Comparison of ENCODE assay signal across 13 mouse cellular contexts in the genomic region with DNA sequence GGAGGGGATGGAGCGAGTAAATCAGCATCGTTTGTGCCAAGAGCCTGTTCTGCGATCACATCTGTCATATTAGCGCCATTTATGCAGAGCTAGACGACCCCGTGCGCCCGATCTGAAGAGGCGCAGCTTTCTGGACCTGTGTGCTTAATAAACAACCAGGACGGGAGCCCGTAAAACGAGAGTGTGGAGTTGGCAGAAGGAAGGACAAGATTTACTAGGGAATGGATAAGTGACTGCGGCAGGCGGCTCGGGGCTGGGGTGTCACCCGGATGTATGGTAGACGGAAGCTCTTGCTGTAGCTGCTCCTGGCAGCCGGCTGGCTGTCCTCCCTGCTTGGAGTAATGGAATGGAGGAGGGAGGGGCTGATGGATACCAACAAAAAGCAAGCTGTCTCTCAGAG.
A peak's percentile ranks its signal among the peaks of the same experiment; 100 is the strongest.
DNase-seq lines count a peak whose midpoint lies in the region; ATAC-seq and TF ChIP-seq lines count a peak whose summit lies in the region.
"Had no signal": no experiment of that assay in that cellular context is flagged by ENCODE, and none has a peak within 500 bp of the region (broad histone marks: within the 10 kb centered on the region; RNA-seq: fewer than 3 reads in every experiment).

No protein-coding gene starts in this region.

- no peak overlapping the region for H3K9ac ChIP-seq in kidney, postnatal 0 days (ENCODE audit: low read depth, low read length)
- H3K9ac ChIP-seq in forebrain, embryonic 15.5 days (replicated peaks): no peak overlapping the region
- H3K9ac ChIP-seq in limb, embryonic 14.5 days (ENCODE audit: low read depth, low read length, severe bottlenecking): no peak overlapping the region
- no peak overlapping the region for H3K9ac ChIP-seq in liver, embryonic 12.5 days
- H3K9ac ChIP-seq: heart, embryonic 15.5 days; liver, embryonic 13.5 days had no signal

- 10% methylated on average over 18 of the region's 18 CpGs for WGBS in kidney, postnatal 0 days
- 41% methylated on average over 18 of the region's 18 CpGs for WGBS in forebrain, embryonic 15.5 days
- 19% methylated on average over 18 of the region's 18 CpGs for WGBS in limb, embryonic 14.5 days
- 62% methylated on average over 18 of the region's 18 CpGs for WGBS in liver, embryonic 12.5 days (ENCODE audit: insufficient replicate concordance)

- no peak for ATAC-seq in kidney, postnatal 0 days (replicated peaks; ENCODE audit: low FRiP score, low read depth)
- ATAC-seq in forebrain, embryonic 15.5 days (replicated peaks): peak; percentile 46
- ATAC-seq in limb, embryonic 14.5 days (ENCODE audit: low FRiP score, low read depth): no peak
- no peak for ATAC-seq in liver, embryonic 12.5 days

- peak; percentile 55 for DNase-seq in kidney, postnatal 0 days (ENCODE audit: low spot score)
- no peak for DNase-seq in kidney, postnatal 36 days
- no peak for DNase-seq in limb, embryonic 14.5 days (ENCODE audit: low spot score)
- DNase-seq in right cerebral cortex, postnatal 10 days (ENCODE audit: low spot score in 2 of 2): no peak
- no peak for DNase-seq in heart, postnatal 14 days
- DNase-seq: cerebellum, postnatal 36 days; liver, embryonic 13.5 days; thymus, adult 18-20 months had no signal

- H3K4me1 ChIP-seq in kidney, postnatal 0 days (replicated peaks; ENCODE audit: insufficient read depth, low read length): peaks cover 7% of the 10 kb centered on the region; the same call in 1 of the 2 replicates
- H3K4me1 ChIP-seq in E14TG2a.4 (replicated peaks; ENCODE audit: low read depth, low read length): peaks cover 31% of the 10 kb centered on the region
- peaks cover 42% of the 10 kb centered on the region for H3K4me1 ChIP-seq in forebrain, embryonic 15.5 days
- H3K4me1 ChIP-seq in limb, embryonic 14.5 days (ENCODE audit: control insufficient read depth, insufficient read depth, low read length): no peaks in the 10 kb centered on the region
- H3K4me1 ChIP-seq in liver, embryonic 12.5 days: no peaks in the 10 kb centered on the region
- H3K4me1 ChIP-seq: liver, embryonic 13.5 days had no signal

- no peak for TF ChIP-seq POLR2A in limb, embryonic 14.5 days (IDR thresholded peaks at IDR 0.05; ENCODE audit: borderline replicate concordance, extremely low read depth, insufficient read depth, insufficient read length)

- TF ChIP-seq CTCF in kidney, postnatal 0 days (IDR thresholded peaks at IDR 0.05; ENCODE audit: low read depth): 0 out of 2 replicates have a peak, but pooled peaks have one; percentile 7
- TF ChIP-seq CTCF in E14TG2a.4 (conservative IDR thresholded peaks at IDR 0.05; ENCODE audit: low read length): no peak

- H3K9me3 ChIP-seq in kidney, postnatal 0 days (replicated peaks; ENCODE audit: low read length): no peaks in the 10 kb centered on the region
- H3K9me3 ChIP-seq in E14TG2a.4 (ENCODE audit: low read length): no peaks in the 10 kb centered on the region
- H3K9me3 ChIP-seq in forebrain, embryonic 15.5 days: no peaks in the 10 kb centered on the region
- no peaks in the 10 kb centered on the region for H3K9me3 ChIP-seq in limb, embryonic 14.5 days (ENCODE audit: control insufficient read depth, low read length)
- H3K9me3 ChIP-seq in liver, embryonic 12.5 days (replicated peaks): no peaks in the 10 kb centered on the region
- H3K9me3 ChIP-seq: heart, embryonic 15.5 days; liver, embryonic 13.5 days had no signal

- H3K4me3 ChIP-seq in kidney, postnatal 0 days (replicated peaks; ENCODE audit: low read depth, low read length): no peak overlapping the region
- peak overlapping the region; percentile 41 for H3K4me3 ChIP-seq in E14TG2a.4 (replicated peaks; ENCODE audit: low read length)
- H3K4me3 ChIP-seq in forebrain, embryonic 15.5 days: no peak overlapping the region
- H3K4me3 ChIP-seq in limb, embryonic 14.5 days (replicated peaks; ENCODE audit: low read length): no peak overlapping the region
- H3K4me3 ChIP-seq in liver, embryonic 12.5 days: no peak overlapping the region
- H3K4me3 ChIP-seq: heart, embryonic 15.5 days; layer of hippocampus, adult 2 months; liver, embryonic 13.5 days had no signal

- peak overlapping the region; percentile 27 for H3K4me2 ChIP-seq in kidney, postnatal 0 days (ENCODE audit: low read length)
- H3K4me2 ChIP-seq in forebrain, embryonic 15.5 days (replicated peaks): no peak overlapping the region; the same call in 1 of the 2 replicates
- H3K4me2 ChIP-seq in limb, embryonic 14.5 days (replicated peaks; ENCODE audit: low read depth, low read length, severe bottlenecking): 0 out of 2 replicates have a peak overlapping the region, but pooled peaks have one; percentile 3
- H3K4me2 ChIP-seq in liver, embryonic 12.5 days: no peak overlapping the region
- H3K4me2 ChIP-seq: heart, embryonic 15.5 days; liver, embryonic 13.5 days had no signal

- H3K36me3 ChIP-seq in kidney, postnatal 0 days (ENCODE audit: insufficient read depth, low read length): no peaks in the 10 kb centered on the region
- H3K36me3 ChIP-seq in E14TG2a.4 (ENCODE audit: insufficient read depth, low read length): no peaks in the 10 kb centered on the region
- H3K36me3 ChIP-seq in forebrain, embryonic 15.5 days: no peaks in the 10 kb centered on the region
- H3K36me3 ChIP-seq in limb, embryonic 14.5 days (ENCODE audit: control insufficient read depth, insufficient read depth, low read length): no peaks in the 10 kb centered on the region
- H3K36me3 ChIP-seq in liver, embryonic 12.5 days: no peaks in the 10 kb centered on the region
- H3K36me3 ChIP-seq: heart, embryonic 15.5 days; liver, embryonic 13.5 days had no signal

- intact Hi-C loops in heart, postnatal 14 days (cut with DNase I): no loop called here

- no peak overlapping the region for H3K27ac ChIP-seq in kidney, postnatal 0 days
- peak overlapping the region; percentile 38 for H3K27ac ChIP-seq in forebrain, embryonic 15.5 days (replicated peaks)
- no peak overlapping the region for H3K27ac ChIP-seq in limb, embryonic 14.5 days (replicated peaks; ENCODE audit: low read depth, low read length)
- H3K27ac ChIP-seq in liver, embryonic 12.5 days: no peak overlapping the region
- H3K27ac ChIP-seq: heart, embryonic 15.5 days; layer of hippocampus, adult 2 months; liver, embryonic 13.5 days had no signal

- no peaks in the 10 kb centered on the region for H3K27me3 ChIP-seq in kidney, postnatal 0 days (ENCODE audit: insufficient read depth, low read length)
- peaks cover 6% of the 10 kb centered on the region; the same call in 1 of the 2 replicates for H3K27me3 ChIP-seq in E14TG2a.4 (ENCODE audit: insufficient read depth, low read length)
- peaks cover 10% of the 10 kb centered on the region; the same call in 1 of the 2 replicates for H3K27me3 ChIP-seq in forebrain, embryonic 15.5 days
- H3K27me3 ChIP-seq in limb, embryonic 14.5 days (ENCODE audit: control insufficient read depth, insufficient read depth, low read length): no peaks in the 10 kb centered on the region
- H3K27me3 ChIP-seq in liver, embryonic 12.5 days (replicated peaks): 0 out of 2 replicates have a peak, but pooled peaks cover 4% of the 10 kb centered on the region
- H3K27me3 ChIP-seq: liver, embryonic 13.5 days had no signal

Comparison
In these comparisons a context has a peak if more than half of its experiments do, and no peak if none do; other contexts are left out.
1. H3K4me2 ChIP-seq: peak in kidney, postnatal 0 days (single experiment) and limb, embryonic 14.5 days (single experiment); none in forebrain, embryonic 15.5 days (single experiment) and liver, embryonic 12.5 days (single experiment).